Mouse (Mus musculus): Measurements from ENCODE around the gene Shisa9. TPM values are rescaled to one million over a fixed set of nuclear protein-coding genes. Genes with fewer than 3 reads are reported as not detected.

Gene Shisa9
- total RNA-seq, 2 experiments from 2014 or later = 64.3 to 68.5 TPM

GRCm38 (mm10) chr16:12151986-12152385, 168.1 kb downstream of the Shisa9 start:
- intact Hi-C loops (cut with DNase I) = no loop called here
- DNase-seq (ENCODE audit: low spot score in 2 of 2) = no peak

- DNase-seq (ENCODE audit: low spot score in 2 of 2) = peak; percentile 36 to 61
- intact Hi-C loops (cut with DNase I) = no loop called here
These were observed 170.6 kb downstream of the Shisa9 start for GRCm38 (mm10) chr16:12154476-12154875.

GRCm38 (mm10) chr16:12173482-12174041, 189.6 kb downstream of the Shisa9 start:
- DNase-seq (ENCODE audit: low spot score in 2 of 2) = no peak
- intact Hi-C loops (cut with DNase I) = no loop called here

GRCm38 (mm10) chr16:12178031-12178430, 194.1 kb downstream of the Shisa9 start:
- DNase-seq (ENCODE audit: low spot score in 2 of 2) = peak in 1 of 2 experiments; percentile 25

GRCm38 (mm10) chr16:12189739-12190138, 205.8 kb downstream of the Shisa9 start:
- no peak for DNase-seq (ENCODE audit: low spot score in 2 of 2)
- intact Hi-C loops (cut with DNase I) = no loop called here

More at GRCm38 (mm10) chr16:12178031-12178430, 194.1 kb downstream of the Shisa9 start:
- intact Hi-C loops (cut with DNase I) = no loop called here

GRCm38 (mm10) chr16:12196841-12197240, 212.9 kb downstream of the Shisa9 start:
- DNase-seq (ENCODE audit: low spot score in 2 of 2) = peak in 1 of 2 experiments; percentile 36
- intact Hi-C loops (cut with DNase I) = loop anchor here (5.0 kb wide), 1 partner anchor 80 kb away; no protein-coding TSS in a partner anchor

- peak; percentile 60 to 76 for DNase-seq (ENCODE audit: low spot score in 2 of 2)
These were observed 213.7 kb downstream of the Shisa9 start for GRCm38 (mm10) chr16:12197611-12198010.

GRCm38 (mm10) chr16:12201216-12201615, 217.3 kb downstream of the Shisa9 start:
- intact Hi-C loops (cut with DNase I) = loop anchor here (5.0 kb wide), 1 partner anchor 219 kb away; the partner anchor contains the start of gene Shisa9
- peak in 1 of 2 experiments; percentile 33 for DNase-seq (ENCODE audit: low spot score in 2 of 2)

More at GRCm38 (mm10) chr16:12197611-12198010, 213.7 kb downstream of the Shisa9 start:
- intact Hi-C loops (cut with DNase I) = loop anchor here (5.0 kb wide), 1 partner anchor 80 kb away; no protein-coding TSS in a partner anchor

- DNase-seq (ENCODE audit: low spot score in 2 of 2) = peak in 1 of 2 experiments; percentile 24
These were observed 218.2 kb downstream of the Shisa9 start for GRCm38 (mm10) chr16:12202151-12202550.

GRCm38 (mm10) chr16:12203055-12203454, 219.1 kb downstream of the Shisa9 start:
- intact Hi-C loops (cut with DNase I) = loop anchor here (5.0 kb wide), 1 partner anchor 221 kb away; the partner anchor contains the start of gene Shisa9
- DNase-seq (ENCODE audit: low spot score in 2 of 2) = no peak

More at GRCm38 (mm10) chr16:12202151-12202550, 218.2 kb downstream of the Shisa9 start:
- intact Hi-C loops (cut with DNase I) = loop anchor here (5.0 kb wide), 1 partner anchor 220 kb away; the partner anchor contains the start of gene Shisa9

- intact Hi-C loops (cut with DNase I) = loop anchor here (5.0 kb wide), 1 partner anchor 222 kb away; the partner anchor contains the start of gene Shisa9
- DNase-seq (ENCODE audit: low spot score in 2 of 2) = no peak
These were observed 220.5 kb downstream of the Shisa9 start for GRCm38 (mm10) chr16:12204423-12204822.

- intact Hi-C loops (cut with DNase I) = no loop called here
- DNase-seq (ENCODE audit: low spot score in 2 of 2) = no peak
These were observed 222.6 kb downstream of the Shisa9 start for GRCm38 (mm10) chr16:12206421-12206950.

- intact Hi-C loops (cut with DNase I) = no loop called here
- DNase-seq (ENCODE audit: low spot score in 2 of 2) = no peak
These were observed 223.0 kb downstream of the Shisa9 start for GRCm38 (mm10) chr16:12206951-12207350.

GRCm38 (mm10) chr16:12209355-12209754, 225.4 kb downstream of the Shisa9 start:
- intact Hi-C loops (cut with DNase I) = no loop called here
- no peak for DNase-seq (ENCODE audit: low spot score in 2 of 2)

GRCm38 (mm10) chr16:12209819-12210218, 225.9 kb downstream of the Shisa9 start:
- intact Hi-C loops (cut with DNase I) = no loop called here
- no peak for DNase-seq (ENCODE audit: low spot score in 2 of 2)

GRCm38 (mm10) chr16:12214018-12214417, 230.1 kb downstream of the Shisa9 start:
- no peak for DNase-seq (ENCODE audit: low spot score in 2 of 2)
- intact Hi-C loops (cut with DNase I) = no loop called here

GRCm38 (mm10) chr16:12217289-12218150, 233.6 kb downstream of the Shisa9 start:
- intact Hi-C loops (cut with DNase I) = no loop called here
- no peak for DNase-seq (ENCODE audit: low spot score in 2 of 2)

- intact Hi-C loops (cut with DNase I) = no loop called here
- DNase-seq (ENCODE audit: low spot score in 2 of 2) = no peak
These were observed 234.2 kb downstream of the Shisa9 start for GRCm38 (mm10) chr16:12218151-12218532.

GRCm38 (mm10) chr16:12219821-12220220, 235.9 kb downstream of the Shisa9 start:
- intact Hi-C loops (cut with DNase I) = no loop called here

GRCm38 (mm10) chr16:12223537-12223936, 239.6 kb downstream of the Shisa9 start:
- intact Hi-C loops (cut with DNase I) = no loop called here
- no peak for DNase-seq (ENCODE audit: low spot score in 2 of 2)

More at GRCm38 (mm10) chr16:12219821-12220220, 235.9 kb downstream of the Shisa9 start:
- DNase-seq (ENCODE audit: low spot score in 2 of 2) = no peak
